Mouse (Mus musculus) hindbrain, embryonic 16.5 days (tissue): ENCODE results near the gene Tacc2. TPM values are rescaled to one million over a fixed set of nuclear protein-coding genes. Genes with fewer than 3 reads are reported as not detected.

ENCODE experiments used
- ATAC-seq: fragments of 200-750 bp; cut with Nextera tagmentation; 2 replicates; pipeline ENCODE4 v1.8.0; 2017; ENCODE audit warnings: moderate TSS enrichment, moderate library complexity
- H3K27ac ChIP-seq: fragments of 300-500 bp; sonication (generic); 2 replicates; pipeline ENCODE4 v1.5.1; 2014; ENCODE audit warnings: low read depth, mild to moderate bottlenecking, control low read depth, low read length, moderate library complexity
- H3K27me3 ChIP-seq: fragments of 300-500 bp; sonication (generic); replicated peaks from 2 replicates; pipeline ENCODE4 v1.6.1; 2014; ENCODE audit warnings: low read length; ENCODE audit not compliant: control insufficient read depth, insufficient read depth
- H3K36me3 ChIP-seq: fragments of 300-500 bp; sonication (generic); 2 replicates; pipeline ENCODE4 v1.6.1; 2014; ENCODE audit warnings: mild to moderate bottlenecking, low read length, moderate library complexity, mixed read lengths; ENCODE audit not compliant: control insufficient read depth, insufficient read depth
- H3K4me1 ChIP-seq: fragments of 300-500 bp; sonication (generic); 2 replicates; pipeline ENCODE4 v1.6.1; 2014; ENCODE audit warnings: low read depth, low read length; ENCODE audit not compliant: control insufficient read depth, insufficient read depth
- H3K4me2 ChIP-seq: fragments of 300-500 bp; sonication (generic); 2 replicates; pipeline ENCODE4 v1.6.1; 2014; ENCODE audit warnings: mild to moderate bottlenecking, low read length, control low read depth, moderate library complexity
- H3K4me3 ChIP-seq: fragments of 300-500 bp; sonication (generic); 2 replicates; pipeline ENCODE4 v1.5.1; 2014; ENCODE audit warnings: mild to moderate bottlenecking, low read length, control low read depth, moderate library complexity
- H3K9ac ChIP-seq: fragments of 300-500 bp; sonication (generic); 2 replicates; pipeline ENCODE4 v1.6.1; 2014; ENCODE audit warnings: low read depth, mild to moderate bottlenecking, control low read depth, low read length, moderate library complexity
- H3K9me3 ChIP-seq: fragments of 300-500 bp; sonication (generic); 2 replicates; pipeline ENCODE4 v1.6.1; 2014; ENCODE audit warnings: mild to moderate bottlenecking, low read length, moderate library complexity; ENCODE audit not compliant: control insufficient read depth
- WGBS: fragments of 180-500 bp; shearing (Covaris S2); extraction: QIAGEN DNeasy Blood & Tissue Kit; methylation state at CpG from one replicate; pipeline ENCODE4 v1.1.7; 2014; 5-methylcytosine and 5-hydroxymethylcytosine counted together
- polyA plus RNA-seq: library from polyadenylated mRNA; unstranded; fragments of >200 nt; fragmentation: Nextera tagmentation; extraction: Ambion mirVana; gene quantifications from 2 replicates; pipeline ENCODE4 v1.2.1, GENCODE M21; 2015

The Tacc2 gene
- polyA plus RNA-seq, 1 experiment from 2014 or later = 49.7 TPM

- H3K9ac ChIP-seq = no peak overlapping the region
- no peak overlapping the region for H3K27ac ChIP-seq
- no peaks in the 10 kb centered on the region for H3K9me3 ChIP-seq
- WGBS = 69% methylated on average over 4 of the region's 4 CpGs
- peaks cover 4% of the 10 kb centered on the region; the same call in 1 of the 2 replicates for H3K27me3 ChIP-seq
- H3K4me3 ChIP-seq = no peak overlapping the region
- H3K4me1 ChIP-seq = peaks cover 17% of the 10 kb centered on the region
- no peaks in the 10 kb centered on the region for H3K36me3 ChIP-seq
- no peak for ATAC-seq
- no peak overlapping the region for H3K4me2 ChIP-seq
Observed at GRCm38 (mm10) chr7:130648061-130648460, 70.8 kb downstream of the Tacc2 start.

GRCm38 (mm10) chr7:130649257-130649656 lies 72.0 kb downstream of the Tacc2 start:
- 38% methylated on average over 7 of the region's 7 CpGs for WGBS

GRCm38 (mm10) chr7:130650621-130651020 lies 73.4 kb downstream of the Tacc2 start:
- no peak for ATAC-seq
- no peak overlapping the region for H3K27ac ChIP-seq
- H3K9ac ChIP-seq = no peak overlapping the region
- 92% methylated on average over 5 of the region's 5 CpGs for WGBS
- peaks cover 14% of the 10 kb centered on the region for H3K4me1 ChIP-seq
- H3K36me3 ChIP-seq = no peaks in the 10 kb centered on the region
- no peak overlapping the region for H3K4me3 ChIP-seq
- H3K4me2 ChIP-seq = no peak overlapping the region
- no peaks in the 10 kb centered on the region for H3K9me3 ChIP-seq
- peaks cover 3% of the 10 kb centered on the region; the same call in 1 of the 2 replicates for H3K27me3 ChIP-seq

More at GRCm38 (mm10) chr7:130649257-130649656, 72.0 kb downstream of the Tacc2 start:
- Histone ChIP-seq H3K9ac (no peak overlapping the region), H3K4me1 (peaks cover 17% of the 10 kb centered on the region), H3K27ac (no peak overlapping the region), H3K4me3 (no peak overlapping the region), H3K36me3 (no peaks in the 10 kb centered on the region), H3K4me2 (no peak overlapping the region), H3K27me3 (peaks cover 4% of the 10 kb centered on the region; the same call in 1 of the 2 replicates), H3K9me3 (no peaks in the 10 kb centered on the region)
- ATAC-seq = no peak

- Histone ChIP-seq H3K4me1 (no peaks in the 10 kb centered on the region), H3K4me3 (no peak overlapping the region), H3K9me3 (no peaks in the 10 kb centered on the region), H3K4me2 (no peak overlapping the region), H3K36me3 (no peaks in the 10 kb centered on the region), H3K9ac (no peak overlapping the region), H3K27me3 (no peaks in the 10 kb centered on the region), H3K27ac (no peak overlapping the region)
- no peak for ATAC-seq
- 55% methylated on average over 6 of the region's 6 CpGs for WGBS
Observed at GRCm38 (mm10) chr7:130653036-130653555, 75.9 kb downstream of the Tacc2 start.

GRCm38 (mm10) chr7:130654562-130654961 lies 77.3 kb downstream of the Tacc2 start:
- WGBS = 77% methylated on average over 2 of the region's 2 CpGs
- ATAC-seq = no peak
- H3K4me1 ChIP-seq = no peaks in the 10 kb centered on the region

GRCm38 (mm10) chr7:130656965-130657364 lies 79.7 kb downstream of the Tacc2 start:
- H3K27ac ChIP-seq = no peak overlapping the region
- no peaks in the 10 kb centered on the region for H3K27me3 ChIP-seq
- 95% methylated on average over 8 of the region's 8 CpGs for WGBS
- H3K9me3 ChIP-seq = no peaks in the 10 kb centered on the region
- H3K9ac ChIP-seq = no peak overlapping the region
- H3K4me1 ChIP-seq = no peaks in the 10 kb centered on the region
- no peak overlapping the region for H3K4me3 ChIP-seq
- no peaks in the 10 kb centered on the region for H3K36me3 ChIP-seq
- no peak for ATAC-seq
- no peak overlapping the region for H3K4me2 ChIP-seq

More at GRCm38 (mm10) chr7:130654562-130654961, 77.3 kb downstream of the Tacc2 start:
- H3K27me3 ChIP-seq = no peaks in the 10 kb centered on the region
- no peaks in the 10 kb centered on the region for H3K36me3 ChIP-seq
- no peak overlapping the region for H3K27ac ChIP-seq
- H3K9ac ChIP-seq = no peak overlapping the region; the same call in 1 of the 2 replicates
- H3K4me2 ChIP-seq = no peak overlapping the region
- H3K4me3 ChIP-seq = no peak overlapping the region
- H3K9me3 ChIP-seq = no peaks in the 10 kb centered on the region

- Histone ChIP-seq H3K27me3 (no peaks in the 10 kb centered on the region), H3K9ac (no peak overlapping the region), H3K36me3 (no peaks in the 10 kb centered on the region), H3K4me2 (no peak overlapping the region), H3K27ac (no peak overlapping the region), H3K4me1 (no peaks in the 10 kb centered on the region), H3K4me3 (no peak overlapping the region), H3K9me3 (no peaks in the 10 kb centered on the region)
- 86% methylated on average over 13 of the region's 13 CpGs for WGBS
- ATAC-seq = no peak
Observed at GRCm38 (mm10) chr7:130657751-130658150, 80.5 kb downstream of the Tacc2 start.

- Histone ChIP-seq H3K9me3 (no peaks in the 10 kb centered on the region), H3K9ac (no peak overlapping the region), H3K4me3 (no peak overlapping the region), H3K4me1 (no peaks in the 10 kb centered on the region), H3K27ac (no peak overlapping the region), H3K4me2 (no peak overlapping the region), H3K36me3 (no peaks in the 10 kb centered on the region), H3K27me3 (no peaks in the 10 kb centered on the region)
- WGBS = 92% methylated on average over 5 of the region's 5 CpGs
- ATAC-seq = no peak
Observed at GRCm38 (mm10) chr7:130659129-130659528, 81.9 kb downstream of the Tacc2 start.

GRCm38 (mm10) chr7:130662250-130662649 lies 85.0 kb downstream of the Tacc2 start:
- no peak overlapping the region for H3K27ac ChIP-seq
- H3K9ac ChIP-seq = no peak overlapping the region
- no peak overlapping the region for H3K4me3 ChIP-seq
- H3K4me1 ChIP-seq = no peaks in the 10 kb centered on the region
- 55% methylated on average over 5 of the region's 5 CpGs for WGBS
- no peak for ATAC-seq
- H3K27me3 ChIP-seq = no peaks in the 10 kb centered on the region
- no peak overlapping the region for H3K4me2 ChIP-seq
- no peaks in the 10 kb centered on the region for H3K9me3 ChIP-seq
- no peaks in the 10 kb centered on the region for H3K36me3 ChIP-seq
